Mouse (Mus musculus): ENCODE results near the gene Pim3.

DNA sequence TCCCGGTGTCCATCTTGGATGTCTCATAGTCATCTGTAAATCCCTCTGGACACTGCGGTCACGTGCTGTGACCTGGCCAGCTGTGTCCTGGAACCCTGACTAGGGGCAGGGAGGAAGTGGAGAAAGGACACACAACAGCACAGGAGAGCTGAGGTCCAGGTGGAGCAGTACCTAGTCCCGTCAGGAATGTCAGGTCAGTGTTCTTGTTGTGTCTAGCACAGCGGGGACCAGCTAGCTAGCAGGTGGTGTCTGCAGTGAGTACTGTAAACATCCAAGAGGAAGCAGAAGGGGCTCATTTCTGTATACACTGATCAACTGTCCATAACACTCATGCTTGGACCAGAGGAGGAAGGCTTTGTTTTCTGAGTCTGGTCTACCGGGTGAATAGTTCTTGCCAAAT is 23.4 kb downstream of the Pim3 start:
- no peak for TF ChIP-seq CEBPB (IDR thresholded peaks at IDR 0.05; ENCODE audit: insufficient read depth, poor library complexity, severe bottlenecking)
- TF ChIP-seq USF1 (IDR thresholded peaks at IDR 0.05; ENCODE audit: low read depth), result no peak
- TF ChIP-seq MAX (IDR thresholded peaks at IDR 0.05; ENCODE audit: low read depth), result no peak
- no peak for TF ChIP-seq TCF12 (IDR thresholded peaks at IDR 0.05; ENCODE audit: insufficient read depth, poor library complexity, severe bottlenecking)
- TF ChIP-seq TCF3 (IDR thresholded peaks at IDR 0.05; ENCODE audit: insufficient read length, low read depth), result no peak
- TF ChIP-seq POLR2A (IDR thresholded peaks at IDR 0.05; ENCODE audit: insufficient read length, low read depth), result no peak
- TF ChIP-seq REST (IDR thresholded peaks at IDR 0.05; ENCODE audit: insufficient read depth, insufficient read length), result no peak
- TF ChIP-seq MYOG (IDR thresholded peaks at IDR 0.05; ENCODE audit: control insufficient read depth in 1 of 3, insufficient read depth in 1 of 3, insufficient read length in 2 of 3, low read depth in 2 of 3), result no peak
- TF ChIP-seq E2F4 (IDR thresholded peaks at IDR 0.05; ENCODE audit: insufficient read depth), result no peak
